Mouse (Mus musculus) kidney, adult 10 weeks (tissue): ENCODE results near the gene Omt2a. TPM values are rescaled to one million over a fixed set of nuclear protein-coding genes. Genes with fewer than 3 reads are reported as not detected.

Experiments used
- polyA plus RNA-seq: library from polyadenylated mRNA; stranded (reverse); fragments of 350-450 nt; fragmentation: Illumina TruSeq; extraction: RNeasy Lipid Tissue Mini Kit (QIAGEN cat#74804); gene quantifications from one replicate; pipeline ENCODE4 v1.2.3, GENCODE M21; 2014; ENCODE audit warnings: low read depth, low replicate concordance

The Omt2a gene
- not detected for polyA plus RNA-seq

GRCm38 (mm10) chr9:78314696-78315095 lies at the start of gene Omt2a:
Gene Omt2a (minus strand): TSS chr9:78314796.

GRCm38 (mm10) chr9:78355611-78356010 lies 41.0 kb upstream of the Omt2a start, which contains the start of gene Gsta2:
Gene Gsta2 (minus strand): TSS chr9:78355788.

GRCm38 (mm10) chr9:78327289-78327688 lies 12.7 kb upstream of the Omt2a start, which contains the start of gene Omt2b:
Gene Omt2b (plus strand): TSS chr9:78327589.

GRCm38 (mm10) chr9:78289723-78290122 lies 24.9 kb downstream of the Omt2a start, which contains the start of gene Gm10639:
Gene Gm10639 (plus strand): TSS chr9:78289923.

Other genes starting within 250 kb of the Omt2a start
- 49.6 TPM for gene Fbxo9, start 205.7 kb downstream of the Omt2a start, polyA plus RNA-seq
- 14.0 TPM for gene Ick, start 205.6 kb downstream of the Omt2a start, polyA plus RNA-seq
- gene Gsta4, start 132.0 kb downstream of the Omt2a start, polyA plus RNA-seq, result 117 TPM
- gene Gsta1, start 84.1 kb downstream of the Omt2a start, polyA plus RNA-seq, result 11.3 TPM
- not detected for gene Gm3776, start 57.7 kb downstream of the Omt2a start, polyA plus RNA-seq
- 86.5 TPM for gene Gm10639, start 24.9 kb downstream of the Omt2a start, polyA plus RNA-seq
- gene Omt2b, start 12.8 kb upstream of the Omt2a start, polyA plus RNA-seq, result not detected
- 2,120 TPM for gene Gsta2, start 41.0 kb upstream of the Omt2a start, polyA plus RNA-seq
- gene Dppa5a, start 53.4 kb upstream of the Omt2a start, polyA plus RNA-seq, result not detected
- not detected for gene Ooep, start 63.9 kb upstream of the Omt2a start, polyA plus RNA-seq
- 0.24 TPM for gene Ddx43, start 81.0 kb upstream of the Omt2a start, polyA plus RNA-seq
- gene Cgas, start 128.4 kb upstream of the Omt2a start, polyA plus RNA-seq, result 0.77 TPM
- 26.3 TPM for gene Mto1, start 133.4 kb upstream of the Omt2a start, polyA plus RNA-seq
- gene Gm17324, start 134.0 kb upstream of the Omt2a start, polyA plus RNA-seq, result not detected
- 4,098 TPM for gene Eef1a1, start 174.4 kb upstream of the Omt2a start, polyA plus RNA-seq